Mouse (Mus musculus) lung, adult 18-20 months (tissue): Measurements from ENCODE around the gene Dmc1.
A peak's percentile ranks its signal among the peaks of the same experiment; 100 is the strongest.

Experiments
- DNase-seq, 2 experiments: peaks; one replicate each; pipeline ENCODE4 v3.0.0; 2022; ENCODE audit warnings: mixed read lengths in 2 of 2

Gene Dmc1

GRCm38 (mm10) chr15:79604990-79605665 is at the start of gene Dmc1:
Gene Dmc1, minus strand, starts transcription at chr15:79605109.
- DNase-seq: peak; percentile 13 to 26

GRCm38 (mm10) chr15:79651481-79651880 is 46.6 kb upstream of the Dmc1 start:
- DNase-seq: no peak

- DNase-seq: peak; percentile 32 to 34
These were observed 45.7 kb upstream of the Dmc1 start for GRCm38 (mm10) chr15:79650569-79650968.

- DNase-seq: no peak
These were observed 43.2 kb upstream of the Dmc1 start for GRCm38 (mm10) chr15:79648130-79648529.

GRCm38 (mm10) chr15:79645483-79645882 is 40.6 kb upstream of the Dmc1 start:
- no peak for DNase-seq

GRCm38 (mm10) chr15:79641135-79641817 is 36.4 kb upstream of the Dmc1 start:
- DNase-seq: no peak

GRCm38 (mm10) chr15:79630471-79630870 is 25.6 kb upstream of the Dmc1 start:
- DNase-seq: no peak

GRCm38 (mm10) chr15:79619770-79620414 is 15.0 kb upstream of the Dmc1 start:
- no peak for DNase-seq

GRCm38 (mm10) chr15:79618456-79618855 is 13.5 kb upstream of the Dmc1 start:
- DNase-seq: no peak

- no peak for DNase-seq
These were observed 12.2 kb upstream of the Dmc1 start for GRCm38 (mm10) chr15:79617135-79617534.

GRCm38 (mm10) chr15:79616729-79617128 is 11.8 kb upstream of the Dmc1 start:
- DNase-seq: no peak

- no peak for DNase-seq
These were observed 10.6 kb upstream of the Dmc1 start for GRCm38 (mm10) chr15:79615501-79615900.

- DNase-seq: no peak
These were observed 4.3 kb upstream of the Dmc1 start for GRCm38 (mm10) chr15:79609226-79609625.

- DNase-seq: no peak
These were observed 3.3 kb upstream of the Dmc1 start for GRCm38 (mm10) chr15:79608214-79608613.

- no peak for DNase-seq
These were observed 2.8 kb upstream of the Dmc1 start for GRCm38 (mm10) chr15:79607757-79608156.

GRCm38 (mm10) chr15:79606161-79606560 is 1.3 kb upstream of the Dmc1 start:
- no peak for DNase-seq

GRCm38 (mm10) chr15:79600176-79600575 is 4.7 kb downstream of the Dmc1 start:
- DNase-seq: no peak

- DNase-seq: no peak
These were observed 6.2 kb downstream of the Dmc1 start for GRCm38 (mm10) chr15:79598715-79599114.

- DNase-seq: no peak
These were observed 23.3 kb downstream of the Dmc1 start for GRCm38 (mm10) chr15:79581581-79581980.

- DNase-seq: no peak
These were observed 27.1 kb downstream of the Dmc1 start for GRCm38 (mm10) chr15:79577671-79578426.

- no peak for DNase-seq
These were observed 28.0 kb downstream of the Dmc1 start for GRCm38 (mm10) chr15:79576947-79577346.

- no peak for DNase-seq
These were observed 29.2 kb downstream of the Dmc1 start for GRCm38 (mm10) chr15:79575543-79576222.

GRCm38 (mm10) chr15:79562417-79562816 is 42.5 kb downstream of the Dmc1 start:
- no peak for DNase-seq
